15 mouse cellular contexts compared by ENCODE assay signal in genomic region chr12:8438638-8439037, GRCm38 (mm10).
"Had no signal": no experiment of that assay in that cellular context is flagged by ENCODE, and none has a peak within 500 bp of the region (broad histone marks: within the 10 kb centered on the region; RNA-seq: fewer than 3 reads in every experiment).

No protein-coding gene starts in this region.

- H3K4me1 ChIP-seq: neural tube, embryonic 12.5 days had no signal

- H3K36me3 ChIP-seq: limb, embryonic 12.5 days; liver, embryonic 13.5 days; lung, embryonic 15.5 days; midbrain, embryonic 15.5 days; neural tube, embryonic 12.5 days had no signal

- H3K4me3 ChIP-seq: left cerebral cortex, adult 2 months; limb, embryonic 12.5 days; liver, embryonic 13.5 days; lung, embryonic 15.5 days; megakaryocyte, embryonic 14.5 days; midbrain, embryonic 15.5 days; neural tube, embryonic 12.5 days had no signal

- H3K27me3 ChIP-seq: limb, embryonic 12.5 days; liver, embryonic 13.5 days; lung, embryonic 15.5 days; megakaryocyte, embryonic 14.5 days; midbrain, embryonic 15.5 days; neural tube, embryonic 12.5 days had no signal

- H3K9ac ChIP-seq: limb, embryonic 12.5 days; liver, embryonic 13.5 days; liver, postnatal 0 days; lung, embryonic 15.5 days; midbrain, embryonic 15.5 days; neural tube, embryonic 12.5 days had no signal

- H3K9me3 ChIP-seq: limb, embryonic 12.5 days; liver, embryonic 13.5 days; lung, embryonic 15.5 days; megakaryocyte, embryonic 14.5 days; midbrain, embryonic 15.5 days; neural tube, embryonic 12.5 days had no signal

- H3K4me2 ChIP-seq: limb, embryonic 12.5 days; liver, embryonic 13.5 days; lung, embryonic 15.5 days; midbrain, embryonic 11.5 days; midbrain, embryonic 15.5 days; neural tube, embryonic 12.5 days had no signal

- ATAC-seq: liver, postnatal 0 days; midbrain, embryonic 15.5 days had no signal

- DNase-seq: kidney, postnatal 10 days; liver; liver, embryonic 13.5 days; liver, postnatal 0 days; lung, postnatal 14 days; thymus, postnatal 4 days had no signal

- H3K27ac ChIP-seq: left cerebral cortex, adult 2 months; limb, embryonic 12.5 days; liver, embryonic 13.5 days; lung, embryonic 15.5 days; macrophage; midbrain, embryonic 15.5 days; neural tube, embryonic 12.5 days; stomach, postnatal 0 days had no signal
